Mouse (Mus musculus): ENCODE results near the gene Plgrkt. TPM values are rescaled to one million over a fixed set of nuclear protein-coding genes. Genes with fewer than 3 reads are reported as not detected.

The Plgrkt gene
- total and polyA plus RNA-seq, 3 experiments = 117 to 145 TPM; not detected in 1

DNA sequence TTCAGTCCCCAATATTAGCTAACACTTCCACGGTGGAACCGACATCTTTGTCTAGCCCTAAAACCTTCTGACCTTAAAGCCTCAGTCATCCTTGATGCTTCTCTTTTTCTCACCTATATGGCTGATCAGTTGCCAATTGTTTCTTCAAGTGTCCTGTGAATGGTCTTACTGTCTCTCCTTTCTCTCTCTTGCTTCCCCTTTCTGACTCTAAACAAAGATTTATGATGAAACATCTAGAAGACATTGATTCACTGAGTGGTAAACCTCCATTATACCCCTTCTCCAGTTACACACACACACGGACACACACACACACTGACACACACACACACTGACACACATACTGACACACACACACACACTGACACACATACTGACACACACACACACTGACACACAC, 47.3 kb upstream of the Plgrkt start:
- Histone ChIP-seq H3K4me3 (ENCODE audit: control insufficient read depth in 1 of 2, insufficient read depth in 1 of 2, low read depth in 2 of 2, low read length in 2 of 2) (no peak overlapping the region), H3K9me3 (replicated peaks; ENCODE audit: insufficient read depth, low read length) (no peaks in the 10 kb centered on the region), H3K36me3 (ENCODE audit: control insufficient read depth in 1 of 2, insufficient read depth in 2 of 2, low read length in 2 of 2) (peaks cover 0 to 36% of the 10 kb centered on the region in 2 experiments; a peak in 2 of 4 replicates), H3K27ac (ENCODE audit: control insufficient read depth, low read depth, low read length) (no peak overlapping the region), H3K79me2 (ENCODE audit: control insufficient read depth, insufficient read depth, low read length, poor library complexity) (no peaks in the 10 kb centered on the region), H3K9ac (ENCODE audit: control insufficient read depth, low read depth, low read length, poor library complexity, severe bottlenecking) (no peak overlapping the region), H3K27me3 (ENCODE audit: control insufficient read depth in 1 of 2, insufficient read depth in 2 of 2, low read length in 2 of 2) (no peaks in the 10 kb centered on the region), H3K4me1 (ENCODE audit: control insufficient read depth in 1 of 2, insufficient read depth in 2 of 2, low read length in 2 of 2) (peaks cover 27 to 42% of the 10 kb centered on the region in 2 experiments)
- TF ChIP-seq MEF2A (IDR thresholded peaks at IDR 0.05; ENCODE audit: extremely low read depth, insufficient replicate concordance, low read depth, low read length, poor library complexity, severe bottlenecking) (no peak), BHLHE40 (IDR thresholded peaks at IDR 0.05; ENCODE audit: borderline replicate concordance, low read depth, low read length) (no peak), ZMIZ1 (IDR thresholded peaks at IDR 0.05; ENCODE audit: low read depth, low read length) (no peak), ZC3H11A (IDR thresholded peaks at IDR 0.05; ENCODE audit: low read depth, low read length) (no peak), SIN3A (IDR thresholded peaks at IDR 0.05; ENCODE audit: low read length) (no peak), POLR2AphosphoS2 (IDR thresholded peaks at IDR 0.05; ENCODE audit: low read length) (no peak), POLR2A (IDR thresholded peaks at IDR 0.05; ENCODE audit: control insufficient read depth in 1 of 2, insufficient read depth in 1 of 2, low read depth in 1 of 2, low read length in 2 of 2, poor library complexity in 1 of 2) (no peak), UBTF (IDR thresholded peaks at IDR 0.05; ENCODE audit: borderline replicate concordance, insufficient read depth, low read depth, low read length) (no peak), CHD1 (IDR thresholded peaks at IDR 0.05; ENCODE audit: low read depth, low read length) (no peak), SMC3 (IDR thresholded peaks at IDR 0.05; ENCODE audit: low read depth, low read length) (no peak), EP300 (IDR thresholded peaks at IDR 0.05; ENCODE audit: low read depth in 1 of 2, low read length in 2 of 2) (no peak), ZNF384 (IDR thresholded peaks at IDR 0.05; ENCODE audit: low read depth, low read length) (no peak), TBP (IDR thresholded peaks at IDR 0.05; ENCODE audit: low read depth, low read length) (no peak), MYC (IDR thresholded peaks at IDR 0.05; ENCODE audit: low read depth, low read length) (no peak), USF2 (IDR thresholded peaks at IDR 0.05; ENCODE audit: borderline replicate concordance in 1 of 2, insufficient read depth in 1 of 2, low read depth in 1 of 2, low read length in 2 of 2) (no peak)
- peak; percentile 68 for DNase-seq (ENCODE audit: low read depth, low spot score)

DNA sequence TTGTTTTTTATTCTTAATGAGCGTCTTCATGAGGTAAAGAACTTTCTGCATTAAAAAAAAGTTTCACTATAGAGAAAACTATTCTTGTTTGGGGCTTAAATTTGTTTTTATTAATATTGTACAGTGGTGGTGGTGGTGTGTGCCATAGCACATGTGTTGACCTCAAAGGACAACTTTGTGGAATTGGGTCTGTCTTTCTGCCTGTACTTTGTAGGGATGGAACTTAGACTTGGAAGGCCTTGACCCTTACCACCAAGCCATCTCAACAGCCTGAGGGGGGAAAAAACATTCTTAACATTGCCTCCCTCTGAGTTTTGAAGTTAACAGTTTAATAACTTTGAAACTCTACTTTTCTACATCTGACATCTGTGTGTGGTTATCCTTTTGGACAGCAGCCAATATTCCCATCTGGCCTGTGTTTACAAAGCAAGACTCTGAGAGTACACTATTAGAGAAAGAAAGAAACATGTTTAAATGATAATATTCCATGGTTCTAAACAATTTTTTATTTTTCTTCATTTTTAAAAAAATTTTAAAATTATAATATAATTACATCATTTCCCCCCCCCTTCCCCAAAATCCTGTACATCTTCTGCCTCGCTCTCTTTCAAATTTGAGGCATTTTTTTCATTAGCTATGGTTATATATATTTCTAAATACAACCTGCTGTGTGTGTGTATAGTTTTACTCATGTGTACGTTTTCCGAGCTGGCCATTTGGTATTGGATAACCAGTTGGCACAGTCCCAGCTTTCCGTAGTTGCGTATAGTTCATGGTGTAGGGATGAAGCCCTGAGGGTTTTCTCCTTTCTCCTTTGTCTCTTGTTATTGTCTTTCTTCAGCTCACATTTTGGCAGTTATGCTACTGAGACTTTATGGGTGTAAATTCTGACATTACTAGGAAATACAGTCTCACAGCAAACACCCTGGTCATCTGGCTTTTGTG, 45.6 kb upstream of the Plgrkt start:
- no peak overlapping the region for H3K9ac ChIP-seq (ENCODE audit: control insufficient read depth, low read depth, low read length, poor library complexity, severe bottlenecking)
- no peak overlapping the region for H3K4me3 ChIP-seq (ENCODE audit: control insufficient read depth in 1 of 2, insufficient read depth in 1 of 2, low read depth in 2 of 2, low read length in 2 of 2)
- H3K36me3 ChIP-seq (ENCODE audit: control insufficient read depth in 1 of 2, insufficient read depth in 2 of 2, low read length in 2 of 2) = peaks cover 0 to 24% of the 10 kb centered on the region in 2 experiments; a peak in 2 of 4 replicates
- no peaks in the 10 kb centered on the region for H3K79me2 ChIP-seq (ENCODE audit: control insufficient read depth, insufficient read depth, low read length, poor library complexity)
- peak; percentile 92 for DNase-seq (ENCODE audit: low read depth, low spot score)
- H3K9me3 ChIP-seq (replicated peaks; ENCODE audit: insufficient read depth, low read length) = no peaks in the 10 kb centered on the region
- H3K27me3 ChIP-seq (ENCODE audit: control insufficient read depth in 1 of 2, insufficient read depth in 2 of 2, low read length in 2 of 2) = no peaks in the 10 kb centered on the region
- no peak overlapping the region for H3K27ac ChIP-seq (ENCODE audit: control insufficient read depth, low read depth, low read length)
- H3K4me1 ChIP-seq (ENCODE audit: control insufficient read depth in 1 of 2, insufficient read depth in 2 of 2, low read length in 2 of 2) = peaks cover 17 to 31% of the 10 kb centered on the region in 2 experiments
- no peak for TF ChIP-seq MEF2A (IDR thresholded peaks at IDR 0.05; ENCODE audit: extremely low read depth, insufficient replicate concordance, low read depth, low read length, poor library complexity, severe bottlenecking)
- no peak for TF ChIP-seq JUND (IDR thresholded peaks at IDR 0.05; ENCODE audit: low read depth, low read length)
- TF ChIP-seq GATA1 (IDR thresholded peaks at IDR 0.05; ENCODE audit: low read depth, low read length) = 0 out of 2 replicates have a peak, but pooled peaks have one; percentile 9
- peak; percentile 33 for TF ChIP-seq TAL1 (IDR thresholded peaks at IDR 0.05; ENCODE audit: low read length)
- TF ChIP-seq EP300 (IDR thresholded peaks at IDR 0.05; ENCODE audit: low read depth in 1 of 2, low read length in 2 of 2) = no peak
- no peak for TF ChIP-seq MAFK (IDR thresholded peaks at IDR 0.05; ENCODE audit: borderline replicate concordance, low read depth, low read length)
